Mouse (Mus musculus) left cerebral cortex, postnatal 25 days (tissue): ENCODE measurements at regions not wholly inside any gene's neighbourhood (a gene's known extent, or its start where the extent isn't known, plus 50 kb on each side); places are given as distances from the start of the nearest gene placed in this dataset.

Experiments
- DNase-seq, 2 experiments: peaks; one replicate each; pipeline ENCODE4 v3.0.0; 2022; ENCODE audit warnings: low spot score in 2 of 2, mixed read lengths in 1 of 2
- intact Hi-C: fragments of 180-260 bp; cut with DNase I; formaldehyde crosslinking; loops from one replicate; pipeline ENCODE4 v1.15.1; 2025

DNA sequence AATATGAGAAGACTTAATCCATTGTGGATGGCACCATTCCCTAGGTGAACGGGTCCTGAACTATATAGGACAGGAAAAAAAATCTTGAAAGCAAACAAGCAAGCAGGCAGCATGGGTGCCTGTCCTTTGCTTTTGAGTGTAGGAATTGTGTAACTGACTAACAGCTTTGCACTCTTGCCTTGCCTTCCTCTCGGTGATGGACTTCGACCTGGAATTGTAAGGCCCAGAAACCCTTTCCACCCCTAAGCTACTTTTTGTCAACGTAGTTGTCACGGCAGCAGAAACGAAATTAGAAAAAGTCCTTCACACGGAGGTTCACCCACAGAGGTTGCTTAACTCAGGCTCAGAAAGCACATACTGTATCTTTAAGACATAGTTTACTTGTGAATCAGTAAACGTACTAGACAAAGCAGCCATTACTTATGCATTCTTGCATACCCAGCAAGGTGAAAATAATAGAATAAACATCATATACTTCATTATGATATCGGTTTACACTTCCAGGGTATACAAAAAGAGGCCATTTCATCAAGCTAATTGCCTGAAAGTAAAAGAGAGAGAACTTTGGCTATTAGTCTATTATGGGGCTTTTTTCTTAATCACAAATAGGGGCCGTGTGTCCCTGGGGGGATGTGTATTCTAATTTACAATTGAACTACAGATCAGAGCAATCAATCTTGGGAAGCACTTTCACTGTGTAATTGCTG is 57.1 kb upstream of the Nr2f2 start:
- no peak for DNase-seq
- intact Hi-C loops: no loop called here

DNA sequence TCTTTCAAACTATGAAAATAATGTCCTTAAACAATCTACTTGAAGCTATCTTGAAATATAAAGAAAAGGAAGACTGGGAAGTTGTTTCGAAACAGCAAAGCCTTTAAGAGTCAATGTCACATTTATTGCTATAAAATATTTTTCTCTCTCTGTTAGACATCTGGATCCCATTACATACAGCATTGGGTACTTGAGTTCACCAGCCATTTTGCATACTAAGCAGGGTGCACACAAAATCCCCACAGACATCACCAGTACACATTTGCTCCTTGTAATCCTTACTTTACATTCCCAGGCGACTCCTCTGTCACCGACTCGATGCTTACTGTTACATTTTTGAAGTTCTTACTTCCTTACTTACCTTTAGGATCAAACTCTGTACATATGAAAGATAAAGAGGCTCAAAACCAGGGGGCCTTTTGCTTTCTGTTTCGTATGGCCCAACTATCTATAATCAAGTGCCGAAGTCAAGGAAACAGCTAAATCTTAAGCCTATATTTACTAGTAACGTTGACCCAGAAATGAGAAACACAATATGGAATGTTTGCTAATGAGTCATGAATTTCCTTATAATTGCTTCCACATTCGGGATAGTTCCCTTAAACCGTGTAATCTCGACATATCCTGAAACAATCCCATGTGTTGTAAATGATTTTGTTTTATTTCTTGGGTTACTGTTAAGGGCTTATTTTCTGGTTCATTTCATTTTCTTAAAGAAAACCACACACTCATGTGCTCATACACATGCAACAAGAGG is 49.8 kb upstream of the Nr2f2 start:
- intact Hi-C loops: no loop called here
- no peak for DNase-seq
